Mouse (Mus musculus) G1E (cell line): ENCODE results near the gene Brsk2. TPM values are rescaled to one million over a fixed set of nuclear protein-coding genes. Genes with fewer than 3 reads are reported as not detected.
A peak's percentile ranks its signal among the peaks of the same experiment; 100 is the strongest.

Source experiments
- ATAC-seq: 2 replicates; pipeline ENCODE4 v1.8.0; 2016; ENCODE audit warnings: mild to moderate bottlenecking; ENCODE audit not compliant: insufficient number of reproducible peaks, poor library complexity, low FRiP score, severe bottlenecking; ENCODE audit errors: extremely low read depth
- DNase-seq: peaks from one replicate; pipeline ENCODE4 v3.0.0; 2012; ENCODE audit warnings: low spot score
- H3K27me3 ChIP-seq: 2 replicates; pipeline ENCODE4 v1.6.1; 2012; ENCODE audit warnings: mild to moderate bottlenecking, low read length, inconsistent platforms; ENCODE audit not compliant: insufficient read depth
- H3K36me3 ChIP-seq: replicated peaks from 2 replicates; pipeline ENCODE3; 2012; ENCODE audit warnings: mild to moderate bottlenecking, inconsistent platforms
- H3K4me1 ChIP-seq: 2 replicates; pipeline ENCODE4 v1.6.1; 2012; ENCODE audit warnings: low read depth, low read length, inconsistent platforms, mixed read lengths; ENCODE audit not compliant: insufficient read depth
- H3K4me3 ChIP-seq: 2 replicates; pipeline ENCODE4 v1.5.1; 2012; ENCODE audit warnings: low read depth, mild to moderate bottlenecking, inconsistent platforms, low read length, moderate library complexity, mixed read lengths
- H3K9me3 ChIP-seq: replicated peaks from 2 replicates; pipeline ENCODE4 v1.6.1; 2012; ENCODE audit warnings: inconsistent platforms
- CTCF ChIP-seq: IDR thresholded peaks from 2 replicates; pipeline ENCODE4 v1.5.1; 2012; ENCODE audit warnings: low read depth, low read length, inconsistent platforms, mixed read lengths
- GATA1 ChIP-seq: IDR thresholded peaks from 2 replicates; pipeline ENCODE4 v1.6.1; 2012; ENCODE audit warnings: borderline replicate concordance, low read length, inconsistent platforms, mixed read lengths
- GATA2 ChIP-seq: IDR thresholded peaks from 2 replicates; pipeline ENCODE4 v1.6.1; 2012; ENCODE audit warnings: low read depth, low read length, inconsistent platforms, borderline replicate concordance
- POLR2AphosphoS5 ChIP-seq: IDR thresholded peaks from 2 replicates; pipeline ENCODE4 v1.6.1; 2012; ENCODE audit warnings: low read depth, low read length, inconsistent platforms; ENCODE audit not compliant: insufficient replicate concordance
- TAL1 ChIP-seq: conservative IDR thresholded peaks from 2 replicates; pipeline ENCODE4 v1.6.1; 2012; ENCODE audit warnings: low read depth, low read length, inconsistent platforms, mixed read lengths
- polyA plus RNA-seq: library from polyadenylated mRNA; stranded (reverse); fragments of >175 nt; gene quantifications from 2 replicates; pipeline ENCODE4 v1.2.3, GENCODE M21; 2012
- total RNA-seq, 2 experiments: library from RNA; stranded (forward) in 1 of 2; stranded (reverse) in 1 of 2; fragments of 200-1000 nt in 1 of 2; fragments of >200 nt in 1 of 2; fragmentation: Nextera tagmentation in 1 of 2; gene quantifications; 2 replicates each; pipeline ENCODE4 v1.2.3; 2014 to 2017

Gene Brsk2
- total RNA-seq (2014; fragmentation: Nextera tagmentation) (not detected in 2 replicates), total RNA-seq (2017) (0.05 TPM in 1 of 2 replicates, not detected in the other), polyA plus RNA-seq (not detected in 2 replicates)

GRCm38 (mm10) chr7:141948906-141949798 is at the start of gene Brsk2:
Gene Brsk2, plus strand, starts transcription at chr7:141949751.
- TF ChIP-seq POLR2AphosphoS5 (no peak), CTCF (no peak), GATA2 (no peak), TAL1 (no peak), GATA1 (no peak)
- Histone ChIP-seq H3K36me3 (no peaks in the 10 kb centered on the region), H3K4me1 (no peaks in the 10 kb centered on the region), H3K4me3 (peak within 1 kb of the TSS; percentile 9; the same call in 1 of the 2 replicates), H3K27me3 (peaks cover 3% of the 10 kb centered on the region; the same call in 1 of the 2 replicates), H3K9me3 (peaks cover 15% of the 10 kb centered on the region)
- no peak for DNase-seq
- ATAC-seq = no peak

GRCm38 (mm10) chr7:141901825-141902224 is 47.7 kb upstream of the Brsk2 start:
- Histone ChIP-seq H3K4me1 (peaks cover 39% of the 10 kb centered on the region), H3K4me3 (peak overlapping the region; percentile 88), H3K36me3 (peaks cover 28% of the 10 kb centered on the region), H3K9me3 (no peaks in the 10 kb centered on the region), H3K27me3 (no peaks in the 10 kb centered on the region)
- DNase-seq = peak; percentile 58
- ATAC-seq = no peak
- TF ChIP-seq CTCF (no peak), GATA1 (no peak), TAL1 (no peak), POLR2AphosphoS5 (no peak), GATA2 (no peak)

- no peaks in the 10 kb centered on the region for H3K9me3 ChIP-seq
- TF ChIP-seq POLR2AphosphoS5 = no peak
- no peak for TF ChIP-seq GATA2
- TF ChIP-seq TAL1 = no peak
- TF ChIP-seq GATA1 = no peak
- no peak for TF ChIP-seq CTCF
- H3K4me3 ChIP-seq = peak overlapping the region; percentile 88
- peak; percentile 97 for DNase-seq
- H3K36me3 ChIP-seq = peaks cover 23% of the 10 kb centered on the region
- peaks cover 35% of the 10 kb centered on the region for H3K4me1 ChIP-seq
- peak; percentile 89 for ATAC-seq
- H3K27me3 ChIP-seq = no peaks in the 10 kb centered on the region
Observed at GRCm38 (mm10) chr7:141902269-141902729, 47.3 kb upstream of the Brsk2 start.

- Histone ChIP-seq H3K9me3 (no peaks in the 10 kb centered on the region), H3K36me3 (peaks cover 19% of the 10 kb centered on the region), H3K4me1 (peaks cover 35% of the 10 kb centered on the region), H3K27me3 (no peaks in the 10 kb centered on the region), H3K4me3 (peak overlapping the region; percentile 88)
- DNase-seq (peak; percentile 11), ATAC-seq (no peak)
- TF ChIP-seq GATA1 = no peak
- TF ChIP-seq GATA2 = no peak
- TF ChIP-seq POLR2AphosphoS5 = no peak
- TF ChIP-seq TAL1 = no peak
- TF ChIP-seq CTCF = no peak
Observed at GRCm38 (mm10) chr7:141902791-141903190, 46.8 kb upstream of the Brsk2 start.

- Histone ChIP-seq H3K9me3 (no peaks in the 10 kb centered on the region), H3K27me3 (peaks cover 33% of the 10 kb centered on the region), H3K4me1 (no peaks in the 10 kb centered on the region), H3K36me3 (no peaks in the 10 kb centered on the region), H3K4me3 (no peak overlapping the region)
- ATAC-seq = no peak
- TF ChIP-seq POLR2AphosphoS5 (no peak), TAL1 (no peak), CTCF (no peak), GATA2 (no peak), GATA1 (no peak)
- DNase-seq = no peak
Observed at GRCm38 (mm10) chr7:141908591-141908990, 41.0 kb upstream of the Brsk2 start.

GRCm38 (mm10) chr7:141911305-141911704 is 38.2 kb upstream of the Brsk2 start:
- no peak for DNase-seq
- H3K36me3 ChIP-seq = no peaks in the 10 kb centered on the region
- no peak overlapping the region for H3K4me3 ChIP-seq
- H3K4me1 ChIP-seq = no peaks in the 10 kb centered on the region
- TF ChIP-seq GATA2 (no peak), POLR2AphosphoS5 (no peak), TAL1 (no peak), GATA1 (no peak), CTCF (no peak)
- H3K27me3 ChIP-seq = peaks cover 35% of the 10 kb centered on the region
- no peaks in the 10 kb centered on the region for H3K9me3 ChIP-seq
- ATAC-seq = no peak
